Mouse (Mus musculus) gastrocnemius, adult 8-10 months (tissue): ENCODE measurements around the gene Olfr547. TPM values are rescaled to one million over a fixed set of nuclear protein-coding genes. Genes with fewer than 3 reads are reported as not detected.

Experiments used
- DNase-seq, 2 experiments: peaks; one replicate each; pipeline ENCODE4 v3.0.0; 2022; ENCODE audit warnings: low spot score in 2 of 2
- total RNA-seq, 4 experiments: library from RNA; stranded (reverse); gene quantifications; 2 replicates each; pipeline ENCODE4 v1.2.4; 2022

Olfr547 gene
- total RNA-seq, 4 experiments from 2014 or later, result not detected

DNA sequence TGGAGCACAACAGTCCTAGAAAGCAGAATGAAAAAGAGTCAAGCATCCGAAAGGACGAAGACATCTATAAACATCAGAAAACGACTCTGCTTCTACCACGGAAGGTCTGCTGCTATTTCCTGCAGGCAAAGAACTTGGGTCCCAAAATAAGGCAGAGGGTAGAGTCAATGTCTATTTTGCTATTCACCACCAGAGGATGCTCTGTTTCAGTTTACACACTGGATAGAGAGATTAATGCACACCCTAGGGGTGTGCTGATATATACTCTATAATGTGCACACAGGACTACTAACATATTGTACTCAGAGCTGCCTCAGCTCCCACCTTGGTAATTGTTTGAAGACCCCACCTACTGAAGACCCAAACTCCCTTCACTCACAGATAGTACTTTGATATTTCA is 31.7 kb downstream of the Olfr547 start:
- DNase-seq, result no peak

DNA sequence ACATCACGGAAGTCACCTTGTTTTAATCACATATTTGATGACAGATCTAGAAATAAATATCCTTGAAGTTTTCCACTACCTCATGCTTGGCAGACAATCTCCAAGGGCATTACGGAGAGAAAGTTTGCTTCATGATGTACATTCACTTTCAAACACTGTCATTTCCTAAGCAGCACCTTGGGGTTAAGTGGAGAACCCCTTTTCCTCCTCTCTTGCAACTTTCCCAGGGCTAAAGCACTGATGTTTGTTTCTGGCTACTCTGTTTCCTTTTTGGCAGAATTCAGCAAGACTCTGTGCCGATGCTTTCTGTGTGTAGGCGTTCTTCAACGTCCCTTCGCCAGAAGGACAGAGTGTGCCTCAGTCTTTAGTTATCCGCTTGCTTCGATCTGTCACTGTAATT is 36.6 kb downstream of the Olfr547 start, which contains the start of gene Olfr550:
Gene Olfr550 (plus strand): TSS at position 301 of the 400 bp plus-strand sequence.
- DNase-seq, result no peak

DNA sequence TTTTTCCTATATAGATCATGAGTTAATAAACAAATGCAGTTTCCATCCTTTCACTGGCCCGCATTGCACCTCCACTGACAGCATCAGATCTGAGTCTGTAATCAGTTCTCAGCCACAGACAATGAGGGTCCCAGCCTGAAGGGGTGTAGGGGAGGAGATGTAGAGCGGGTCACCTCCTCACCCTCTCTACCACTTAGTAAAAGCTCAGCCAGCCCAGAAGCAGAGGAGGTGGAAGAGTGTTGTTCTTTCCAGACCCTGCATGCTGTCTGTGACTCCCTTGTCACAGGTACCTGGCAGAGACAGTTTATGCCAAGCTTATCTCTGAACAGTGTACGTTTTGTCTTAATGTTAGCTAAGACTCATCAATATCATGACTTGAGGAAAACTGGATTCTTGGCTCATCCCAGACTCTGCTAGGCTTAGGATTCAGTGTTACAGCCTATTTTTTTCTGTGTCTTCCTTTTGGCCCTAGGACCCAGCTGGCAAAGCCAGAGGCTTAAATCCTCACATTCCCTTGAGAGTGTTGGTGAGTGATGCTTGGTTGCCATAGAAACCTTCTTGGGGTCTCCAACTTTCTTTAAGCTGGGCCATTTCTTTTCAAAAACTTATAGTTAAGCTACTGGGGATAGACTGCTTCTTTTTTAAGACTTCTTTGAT is 38.8 kb downstream of the Olfr547 start:
- no peak for DNase-seq

DNA sequence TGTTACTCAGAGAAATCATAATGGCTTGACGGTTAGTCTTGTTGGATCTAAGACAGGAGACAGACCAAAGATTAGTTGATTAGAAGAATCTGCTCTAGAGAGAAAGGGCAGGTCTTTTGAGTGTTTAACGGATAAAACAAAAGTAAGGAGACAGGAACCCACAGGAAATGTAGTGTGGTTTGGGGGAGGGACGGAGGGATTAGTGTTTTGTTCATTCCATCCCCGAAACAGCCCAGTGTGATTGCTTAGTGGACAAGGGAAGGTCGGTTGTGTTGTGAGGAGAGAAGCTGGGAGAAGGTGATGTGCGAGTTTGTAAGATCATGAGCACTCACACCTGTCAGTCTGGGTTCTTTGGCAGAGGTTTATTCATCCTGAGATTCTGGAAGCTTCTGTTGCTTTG is 41.4 kb downstream of the Olfr547 start:
- DNase-seq, result no peak

Other genes starting within 250 kb of the Olfr547 start
- gene Rrm1, start 93.1 kb upstream of the Olfr547 start, total RNA-seq, result 10 to 100 TPM; 16.9 to 19.9 (median 17.9) TPM
- not detected for gene Olfr543, start 53.1 kb upstream of the Olfr547 start, total RNA-seq
- not detected for gene Olfr544, start 46.4 kb upstream of the Olfr547 start, total RNA-seq
- not detected for gene Olfr545, start 35.2 kb upstream of the Olfr547 start, total RNA-seq
- gene Olfr548-ps1, start 6.1 kb downstream of the Olfr547 start, total RNA-seq, result not detected
- gene Olfr549, start 15.1 kb downstream of the Olfr547 start, total RNA-seq, result not detected
- gene Trim21, start 30.7 kb downstream of the Olfr547 start, total RNA-seq, result 1 to 10 TPM; 1.9 to 2.5 (median 2.1) TPM
- gene Olfr550, start 36.7 kb downstream of the Olfr547 start, total RNA-seq, result not detected
- not detected for gene Olfr551, start 57.1 kb downstream of the Olfr547 start, total RNA-seq
- under 1 TPM in 2 of 4 experiments, not detected in 2; 0.10 to 0.13 TPM for gene Olfr552, start 63.0 kb downstream of the Olfr547 start, total RNA-seq
- gene Olfr553, start 83.5 kb downstream of the Olfr547 start, total RNA-seq, result not detected
- not detected for gene Olfr554, start 103.7 kb downstream of the Olfr547 start, total RNA-seq
- gene Olfr555, start 124.1 kb downstream of the Olfr547 start, total RNA-seq, result not detected
- gene Olfr556, start 130.2 kb downstream of the Olfr547 start, total RNA-seq, result not detected
- gene Trim68, start 152.6 kb downstream of the Olfr547 start, total RNA-seq, result 1 to 10 TPM; 3.8 to 5.3 (median 4.6) TPM
- not detected for gene Olfr557, start 161.2 kb downstream of the Olfr547 start, total RNA-seq
- gene Olfr558, start 167.5 kb downstream of the Olfr547 start, total RNA-seq, result 1 to 10 TPM in 2 of 4 experiments, under 1 TPM in 2; 0.75 to 1.1 (median 0.98) TPM
- not detected for gene Olfr33, start 184.3 kb downstream of the Olfr547 start, total RNA-seq
- not detected for gene Olfr559, start 192.7 kb downstream of the Olfr547 start, total RNA-seq
- gene Olfr560, start 224.6 kb downstream of the Olfr547 start, total RNA-seq, result not detected
- gene Olfr78, start 224.7 kb downstream of the Olfr547 start, total RNA-seq, result under 1 TPM in 3 of 4 experiments, not detected in 1; 0.29 to 0.34 (median 0.32) TPM
- not detected for gene Olfr561, start 236.5 kb downstream of the Olfr547 start, total RNA-seq